Comparison of ENCODE assay signal across 8 mouse cellular contexts in genomic region chr17:47887381-47888154, GRCm38 (mm10). TPM values are rescaled to one million over a fixed set of nuclear protein-coding genes. Genes with fewer than 3 reads are reported as not detected.
DNase-seq lines count a peak whose midpoint lies in the region; ATAC-seq and TF ChIP-seq lines count a peak whose summit lies in the region.

No protein-coding gene starts in this region.

- no peak for DNase-seq in lung, adult 18-20 months
- peak; percentile 71 for DNase-seq in forebrain, embryonic 14.5 days (ENCODE audit: low spot score)
- no peak for DNase-seq in liver, embryonic 14.5 days (ENCODE audit: low read depth in 3 of 3, low spot score in 3 of 3)
- peak; percentile 58 to 66 for DNase-seq in thymus, postnatal 10 days (ENCODE audit: low spot score in 2 of 2)
- DNase-seq in layer of hippocampus, adult 18-20 months (ENCODE audit: low spot score in 2 of 2) = no peak
- DNase-seq in adipocyte (ENCODE audit: low spot score) = no peak
- no peak for DNase-seq in gastrocnemius, adult 18-20 months (ENCODE audit: low spot score)

- H3K9me3 ChIP-seq in lung, embryonic 16.5 days (ENCODE audit: control insufficient read depth, low read length) = no peaks in the 10 kb centered on the region
- no peaks in the 10 kb centered on the region for H3K9me3 ChIP-seq in forebrain, embryonic 14.5 days (replicated peaks; ENCODE audit: control insufficient read depth, low read length)
- no peaks in the 10 kb centered on the region for H3K9me3 ChIP-seq in liver, embryonic 14.5 days (ENCODE audit: control insufficient read depth, low read length)

- H3K27ac ChIP-seq in lung, embryonic 16.5 days (ENCODE audit: low read length) = peak overlapping the region; percentile 44; the same call in 1 of the 2 replicates
- peak overlapping the region; percentile 87 for H3K27ac ChIP-seq in forebrain, embryonic 14.5 days (ENCODE audit: low read depth, low read length)
- H3K27ac ChIP-seq in liver, embryonic 14.5 days = no peak overlapping the region

- no peaks in the 10 kb centered on the region for H3K27me3 ChIP-seq in lung, embryonic 16.5 days (ENCODE audit: control insufficient read depth, insufficient read depth, low read depth, low read length)
- no peaks in the 10 kb centered on the region for H3K27me3 ChIP-seq in forebrain, embryonic 14.5 days (replicated peaks; ENCODE audit: control insufficient read depth, insufficient read depth, low read length)
- no peaks in the 10 kb centered on the region for H3K27me3 ChIP-seq in liver, embryonic 14.5 days (ENCODE audit: control insufficient read depth, insufficient read depth, low read length)

- H3K4me2 ChIP-seq in lung, embryonic 16.5 days (ENCODE audit: low read depth, low read length) = no peak overlapping the region; the same call in 1 of the 2 replicates
- peak overlapping the region; percentile 16; the same call in 1 of the 2 replicates for H3K4me2 ChIP-seq in forebrain, embryonic 14.5 days (ENCODE audit: low read length)
- H3K4me2 ChIP-seq in liver, embryonic 14.5 days (ENCODE audit: low read depth) = no peak overlapping the region; the same call in 1 of the 2 replicates

- peaks cover 44% of the 10 kb centered on the region for H3K4me1 ChIP-seq in lung, embryonic 16.5 days (replicated peaks; ENCODE audit: control insufficient read depth, insufficient read depth, low read length)
- peaks cover 23% of the 10 kb centered on the region for H3K4me1 ChIP-seq in forebrain, embryonic 14.5 days (ENCODE audit: control insufficient read depth, insufficient read depth, low read length)
- H3K4me1 ChIP-seq in liver, embryonic 14.5 days (replicated peaks; ENCODE audit: control insufficient read depth in 2 of 2, insufficient read depth in 2 of 2, low read length in 1 of 2) = peaks cover 4 to 11% of the 10 kb centered on the region in 2 experiments; a peak in 2 of 4 replicates

- H3K4me3 ChIP-seq in lung, embryonic 16.5 days (ENCODE audit: low read length) = no peak overlapping the region
- no peak overlapping the region for H3K4me3 ChIP-seq in forebrain, embryonic 14.5 days (ENCODE audit: low read depth, low read length)
- no peak overlapping the region for H3K4me3 ChIP-seq in liver, embryonic 14.5 days (ENCODE audit: insufficient read depth in 1 of 2, low read depth in 2 of 2, low read length in 2 of 2)

- peaks cover 7% of the 10 kb centered on the region for H3K36me3 ChIP-seq in lung, embryonic 16.5 days (ENCODE audit: control insufficient read depth, insufficient read depth, low read length)
- peaks cover 13% of the 10 kb centered on the region for H3K36me3 ChIP-seq in forebrain, embryonic 14.5 days (ENCODE audit: control insufficient read depth, insufficient read depth, low read length)
- no peaks in the 10 kb centered on the region for H3K36me3 ChIP-seq in liver, embryonic 14.5 days (replicated peaks; ENCODE audit: control insufficient read depth, insufficient read depth, low read depth)

- no peak for TF ChIP-seq CTCF in liver, embryonic 14.5 days (IDR thresholded peaks at IDR 0.05; ENCODE audit: low read depth)

- ATAC-seq in lung, embryonic 16.5 days (ENCODE audit: low read depth) = peak; percentile 41; the same call in 1 of the 2 replicates
- peak; percentile 70 for ATAC-seq in forebrain, embryonic 14.5 days
- ATAC-seq in liver, embryonic 14.5 days (ENCODE audit: insufficient read depth) = peak; percentile 45; the same call in 1 of the 2 replicates

- TF ChIP-seq EP300 in liver, embryonic 14.5 days (IDR thresholded peaks at IDR 0.05; ENCODE audit: low read depth) = no peak

- H3K9ac ChIP-seq in lung, embryonic 16.5 days (ENCODE audit: low read length) = no peak overlapping the region
- 0 out of 2 replicates have a peak overlapping the region, but pooled peaks have one; percentile 13 for H3K9ac ChIP-seq in forebrain, embryonic 14.5 days (ENCODE audit: low read length)
- no peak overlapping the region for H3K9ac ChIP-seq in liver, embryonic 14.5 days (replicated peaks)

- WGBS in lung, embryonic 16.5 days = 24% methylated on average over 12 of the region's 13 CpGs
- WGBS in forebrain, embryonic 14.5 days = 21% methylated on average over 13 of the region's 13 CpGs
- 14% methylated on average over 13 of the region's 13 CpGs for WGBS in liver, embryonic 14.5 days (ENCODE audit: insufficient replicate concordance)

RNA-seq across cellular contexts. Expression of gene Foxp4, which starts 36.9 kb away (rescaled TPM):
- 13.6 and 14.6 TPM in 2 replicates for polyA plus RNA-seq in lung, embryonic 16.5 days (2015; fragmentation: Nextera tagmentation; extraction: Ambion mirVana)
- polyA plus RNA-seq in forebrain, embryonic 14.5 days (2014; fragmentation: Nextera tagmentation; extraction: Ambion mirVana) = 20.3 and 29.9 TPM in 2 replicates
- polyA plus RNA-seq in liver, embryonic 14.5 days (2012; rRNA removed) = 9.4 and 10.1 TPM in 2 replicates
- 3.5 and 4.7 TPM in 2 replicates for polyA plus RNA-seq in liver, embryonic 14.5 days (2014; fragmentation: Nextera tagmentation; extraction: Ambion mirVana)
- total RNA-seq in layer of hippocampus, adult 18-20 months (2021) = 10 to 100 TPM; 49.7 to 56.1 TPM
- total RNA-seq in gastrocnemius, adult 18-20 months (2021) = 1 to 10 TPM; 7.5 TPM

RNA-seq across cellular contexts. Expression of gene Mdfi, which starts 53.1 kb away (rescaled TPM):
- polyA plus RNA-seq in lung, embryonic 16.5 days (2015; fragmentation: Nextera tagmentation; extraction: Ambion mirVana) = 18.1 and 22.1 TPM in 2 replicates
- polyA plus RNA-seq in forebrain, embryonic 14.5 days (2014; fragmentation: Nextera tagmentation; extraction: Ambion mirVana) = 10.4 and 12.4 TPM in 2 replicates
- polyA plus RNA-seq in liver, embryonic 14.5 days (2012; rRNA removed) = 5.2 and 7.1 TPM in 2 replicates
- polyA plus RNA-seq in liver, embryonic 14.5 days (2014; fragmentation: Nextera tagmentation; extraction: Ambion mirVana) = 1.7 and 1.9 TPM in 2 replicates
- under 1 TPM; 0.56 to 0.57 TPM for total RNA-seq in layer of hippocampus, adult 18-20 months (2021)
- total RNA-seq in gastrocnemius, adult 18-20 months (2021) = under 1 TPM in 1 of 2 experiments, not detected in 1; 0.64 TPM

Comparison
In these comparisons a context has a peak if more than half of its experiments do, and no peak if none do; other contexts are left out.
1. DNase-seq: peak in forebrain, embryonic 14.5 days (single experiment) and thymus, postnatal 10 days (2 of 2); none in lung, adult 18-20 months (0 of 2), liver, embryonic 14.5 days (0 of 3), layer of hippocampus, adult 18-20 months (0 of 2), adipocyte (single experiment) and gastrocnemius, adult 18-20 months (single experiment).
2. Peak in every context shown above with its lines, with median percentiles within 50 percentile points of each other: ATAC-seq.